Mouse (Mus musculus) thymus, adult 18-20 months (tissue): ENCODE data around the gene Stk33.

Experiments used
- DNase-seq, 2 experiments: peaks; one replicate each; pipeline ENCODE4 v3.0.0; 2022; ENCODE audit warnings: mixed read lengths in 2 of 2

Stk33 gene

GRCm38 (mm10) chr7:109238724-109239123, 200.2 kb downstream of the Stk33 start:
- DNase-seq = no peak

- DNase-seq = no peak
These were observed 203.8 kb downstream of the Stk33 start for GRCm38 (mm10) chr7:109234882-109235640.

GRCm38 (mm10) chr7:109234476-109234875, 204.4 kb downstream of the Stk33 start:
- no peak for DNase-seq

- DNase-seq = no peak
These were observed 207.0 kb downstream of the Stk33 start for GRCm38 (mm10) chr7:109231881-109232321.

GRCm38 (mm10) chr7:109231307-109231706, 207.6 kb downstream of the Stk33 start:
- DNase-seq = no peak

- peak; percentile 6 to 12 for DNase-seq
These were observed 208.1 kb downstream of the Stk33 start for GRCm38 (mm10) chr7:109230806-109231205.
